Mouse (Mus musculus): Measurements from ENCODE around the gene Hoxd12.

GRCm38 (mm10) chr2:74683471-74683951 is 8.7 kb downstream of the Hoxd12 start:
- no peak for TF ChIP-seq POLR2A (IDR thresholded peaks at IDR 0.05; ENCODE audit: borderline replicate concordance, control insufficient read depth, low read depth, low read length)
- no peak for TF ChIP-seq CTCF (IDR thresholded peaks at IDR 0.05; ENCODE audit: control insufficient read depth, insufficient read depth, low read length)
